Mouse (Mus musculus) lung, embryonic 15.5 days (tissue): ENCODE measurements at regions not wholly inside any gene's neighbourhood (a gene's known extent, or its start where the extent isn't known, plus 50 kb on each side); places are given as distances from the start of the nearest gene placed in this dataset.

Experiments used
- ATAC-seq: fragments of 200-750 bp; cut with Nextera tagmentation; 2 replicates; pipeline ENCODE4 v1.8.0; 2017; ENCODE audit warnings: moderate number of reproducible peaks, borderline replicate concordance; ENCODE audit not compliant: low FRiP score, low TSS enrichment; ENCODE audit errors: extremely low read depth
- H3K27ac ChIP-seq: fragments of 300-500 bp; sonication (generic); 2 replicates; pipeline ENCODE4 v1.5.1; 2015; ENCODE audit warnings: moderate library complexity, mild to moderate bottlenecking, inconsistent platforms
- H3K27me3 ChIP-seq: fragments of 300-500 bp; sonication (generic); 2 replicates; pipeline ENCODE4 v1.6.1; 2015; ENCODE audit warnings: inconsistent platforms
- H3K36me3 ChIP-seq: fragments of 300-500 bp; sonication (generic); 2 replicates; pipeline ENCODE4 v1.6.1; 2015; ENCODE audit warnings: inconsistent platforms
- H3K4me1 ChIP-seq: fragments of 300-500 bp; sonication (generic); 2 replicates; pipeline ENCODE4 v1.6.1; 2015; ENCODE audit warnings: inconsistent platforms
- H3K4me2 ChIP-seq: fragments of 300-500 bp; sonication (generic); 2 replicates; pipeline ENCODE4 v1.6.1; 2015; ENCODE audit warnings: inconsistent platforms, mild to moderate bottlenecking, moderate library complexity
- H3K4me3 ChIP-seq: fragments of 300-500 bp; sonication (generic); 2 replicates; pipeline ENCODE4 v1.5.1; 2015; ENCODE audit warnings: mild to moderate bottlenecking, inconsistent platforms
- H3K9ac ChIP-seq: fragments of 300-500 bp; sonication (generic); 2 replicates; pipeline ENCODE4 v1.6.1; 2015; ENCODE audit warnings: inconsistent platforms
- H3K9me3 ChIP-seq: fragments of 300-500 bp; sonication (generic); 2 replicates; pipeline ENCODE4 v1.6.1; 2016; ENCODE audit warnings: inconsistent platforms
- WGBS: fragments of 180-500 bp; shearing (Covaris S2); methylation state at CpG from one replicate; pipeline ENCODE4 v1.1.7; 2015; 5-methylcytosine and 5-hydroxymethylcytosine counted together

- no peaks in the 10 kb centered on the region for H3K36me3 ChIP-seq
- H3K27ac ChIP-seq = no peak overlapping the region
- H3K4me3 ChIP-seq = no peak overlapping the region
- H3K4me2 ChIP-seq = no peak overlapping the region
- no peaks in the 10 kb centered on the region for H3K4me1 ChIP-seq
- no peaks in the 10 kb centered on the region for H3K9me3 ChIP-seq
- WGBS = 84% methylated on average over 2 of the region's 2 CpGs
- H3K9ac ChIP-seq = no peak overlapping the region
- H3K27me3 ChIP-seq = no peaks in the 10 kb centered on the region
- no peak for ATAC-seq
Observed at GRCm38 (mm10) chr5:29929381-29929780, 83.5 kb upstream of the Il6 start.

DNA sequence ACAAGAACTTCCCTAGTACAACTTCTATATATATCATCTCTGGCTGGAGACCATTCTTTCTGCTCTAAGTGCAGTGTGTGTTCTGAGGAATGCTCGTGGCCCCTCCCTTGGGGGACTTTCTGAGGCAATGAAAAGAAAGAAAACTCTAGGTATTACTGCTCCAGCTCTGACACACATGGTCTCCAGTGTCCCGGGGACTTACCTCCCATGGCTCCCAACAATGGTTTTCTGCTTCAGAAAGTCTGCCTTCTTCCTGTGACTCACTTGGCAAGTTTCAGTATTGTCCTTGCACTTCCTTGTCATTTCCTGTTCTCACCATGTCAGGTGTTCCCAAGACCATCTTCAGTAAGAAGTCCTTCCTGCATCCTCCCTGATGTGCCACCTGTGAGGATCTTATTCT, 65.7 kb upstream of the Il6 start:
- Histone ChIP-seq H3K36me3 (no peaks in the 10 kb centered on the region), H3K27ac (no peak overlapping the region), H3K9me3 (no peaks in the 10 kb centered on the region), H3K4me3 (no peak overlapping the region), H3K4me2 (no peak overlapping the region), H3K4me1 (no peaks in the 10 kb centered on the region), H3K27me3 (no peaks in the 10 kb centered on the region), H3K9ac (no peak overlapping the region)
- WGBS = 56% methylated on average over 2 of the region's 2 CpGs
- ATAC-seq = no peak

DNA sequence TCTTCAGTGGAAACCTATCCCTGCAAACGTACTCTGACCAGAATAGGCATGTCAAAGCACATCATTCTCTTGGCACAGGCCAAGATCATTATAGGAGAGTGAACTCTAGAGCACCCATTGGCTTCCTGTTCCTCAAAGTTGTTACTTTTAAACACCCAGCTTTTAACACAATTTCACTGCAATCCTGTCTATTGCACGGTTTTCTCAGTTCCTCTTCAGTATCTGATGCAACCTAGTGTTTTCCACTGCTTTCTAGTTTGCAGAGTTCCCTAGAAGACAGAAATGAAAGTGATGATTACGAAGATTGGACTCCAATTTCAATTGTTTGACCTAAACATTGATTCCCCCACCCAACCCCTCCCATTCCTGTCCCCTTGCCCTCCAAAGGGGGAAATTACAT, 64.8 kb upstream of the Il6 start:
- Histone ChIP-seq H3K27me3 (no peaks in the 10 kb centered on the region), H3K27ac (no peak overlapping the region), H3K9ac (no peak overlapping the region), H3K4me1 (no peaks in the 10 kb centered on the region), H3K36me3 (no peaks in the 10 kb centered on the region), H3K4me2 (no peak overlapping the region), H3K4me3 (no peak overlapping the region), H3K9me3 (no peaks in the 10 kb centered on the region)
- 62% methylated on average over 3 of the region's 3 CpGs for WGBS
- ATAC-seq = no peak

DNA sequence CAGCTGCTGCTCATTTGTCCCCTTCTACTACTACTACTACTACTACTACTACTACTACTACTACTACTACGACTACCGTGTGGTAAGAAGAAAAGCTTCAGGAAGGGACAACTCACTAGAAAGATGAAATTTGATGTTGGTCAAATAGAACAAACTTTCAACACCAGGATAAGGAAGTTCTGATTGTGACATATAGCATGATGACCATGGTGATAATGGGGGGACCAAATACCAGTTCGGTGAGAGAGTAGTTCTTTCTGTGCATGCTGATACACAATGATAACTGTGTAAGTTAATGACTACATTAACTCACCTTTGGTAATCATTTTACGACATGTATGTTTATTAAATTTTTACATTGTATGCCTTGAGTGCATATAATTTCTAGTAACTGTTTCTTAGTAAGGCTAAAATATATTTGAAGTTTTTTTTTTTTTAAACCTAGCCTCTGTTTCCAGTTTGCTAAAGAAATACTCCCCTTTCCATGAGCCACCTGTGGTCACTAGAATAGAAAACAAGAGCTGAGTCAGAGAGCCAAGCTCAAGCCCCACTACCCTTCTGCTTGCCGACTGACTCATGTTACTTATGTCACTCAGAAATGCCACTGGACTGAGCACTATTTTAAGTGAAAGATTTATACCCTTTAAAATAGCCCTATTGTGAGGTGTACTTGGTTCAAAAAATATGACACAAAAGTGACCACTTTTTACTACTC, 62.3 kb upstream of the Il6 start:
- no peak overlapping the region for H3K27ac ChIP-seq
- no peaks in the 10 kb centered on the region for H3K27me3 ChIP-seq
- no peaks in the 10 kb centered on the region for H3K36me3 ChIP-seq
- H3K4me2 ChIP-seq = no peak overlapping the region
- no peaks in the 10 kb centered on the region for H3K4me1 ChIP-seq
- no peak overlapping the region for H3K4me3 ChIP-seq
- WGBS = 77% methylated on average over 5 of the region's 5 CpGs
- no peak for ATAC-seq
- no peak overlapping the region for H3K9ac ChIP-seq
- no peaks in the 10 kb centered on the region for H3K9me3 ChIP-seq

DNA sequence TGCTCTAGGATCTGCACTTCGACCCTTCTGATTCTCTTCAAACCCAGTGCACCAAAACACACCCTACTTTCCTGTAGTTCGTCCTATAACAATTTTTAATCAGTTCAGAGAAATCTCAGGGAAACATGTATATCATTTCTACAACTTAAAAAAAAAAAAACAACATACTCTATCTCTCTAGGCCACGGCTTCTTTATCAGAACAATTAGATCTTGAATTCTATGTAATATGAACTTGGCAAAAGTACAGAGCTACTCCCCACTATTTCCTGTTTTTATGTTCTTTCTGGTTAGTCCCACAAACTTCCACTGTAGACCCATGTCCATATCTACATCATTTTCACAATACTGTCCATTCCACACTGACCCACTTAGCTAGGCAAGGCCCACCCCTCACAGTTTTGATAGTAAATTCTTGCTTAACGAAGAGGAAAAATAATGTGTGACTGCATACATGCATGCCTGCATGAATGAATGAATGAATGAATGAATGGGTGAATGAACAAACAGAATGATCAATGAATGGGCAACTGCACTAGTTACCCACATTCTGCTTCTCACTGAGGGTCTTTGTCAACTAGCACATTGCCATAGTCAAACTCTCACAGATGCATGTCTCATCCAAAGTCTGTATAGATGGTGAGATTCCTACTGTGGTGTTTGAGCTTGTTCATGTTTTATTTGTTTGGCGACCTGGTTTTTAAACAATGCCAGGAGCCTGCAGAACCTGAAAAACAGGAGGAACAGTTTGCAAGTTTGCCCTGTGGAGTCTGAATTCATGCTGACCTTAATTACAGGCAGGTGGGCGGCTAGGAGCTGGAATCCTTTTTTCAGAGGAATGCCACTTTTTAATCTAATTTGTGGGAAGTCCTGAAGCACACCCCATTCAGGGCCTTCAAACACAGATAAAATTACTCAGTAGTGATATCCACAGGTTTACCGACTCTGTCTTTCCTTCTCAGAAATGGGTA, 61.2 kb upstream of the Il6 start:
- no peaks in the 10 kb centered on the region for H3K27me3 ChIP-seq
- H3K9ac ChIP-seq = no peak overlapping the region
- ATAC-seq = no peak
- WGBS = 69% methylated on average over 7 of the region's 7 CpGs
- H3K36me3 ChIP-seq = no peaks in the 10 kb centered on the region
- no peak overlapping the region for H3K4me3 ChIP-seq
- H3K4me1 ChIP-seq = no peaks in the 10 kb centered on the region
- no peaks in the 10 kb centered on the region for H3K9me3 ChIP-seq
- H3K4me2 ChIP-seq = no peak overlapping the region
- no peak overlapping the region for H3K27ac ChIP-seq
